Mouse (Mus musculus) kidney, adult 18-20 months (tissue): ENCODE data around the gene Slc8a2.

Experiments
- DNase-seq: peaks from one replicate; pipeline ENCODE4 v3.0.0; 2021

Gene Slc8a2

DNA sequence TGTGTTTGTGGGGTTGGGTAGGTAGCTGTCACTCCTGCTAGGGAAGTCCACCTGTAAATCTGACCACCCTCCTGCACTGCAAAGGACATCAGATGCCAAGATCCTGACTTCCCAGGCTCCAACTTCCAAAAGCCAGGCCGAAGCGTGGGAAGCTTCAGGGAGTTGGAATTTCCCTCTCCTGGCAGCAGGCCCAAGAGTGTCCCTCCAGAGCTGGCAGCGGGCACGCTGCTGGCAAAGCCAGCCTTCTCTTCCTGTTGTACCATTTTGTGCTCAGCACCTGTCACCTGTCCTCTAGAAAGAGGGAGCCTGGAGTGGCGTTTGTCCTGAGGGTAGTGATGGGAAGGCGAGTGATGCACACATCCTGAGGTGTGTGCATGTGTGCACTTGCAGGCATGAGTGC is 1.3 kb upstream of the Slc8a2 start:
- no peak for DNase-seq

DNA sequence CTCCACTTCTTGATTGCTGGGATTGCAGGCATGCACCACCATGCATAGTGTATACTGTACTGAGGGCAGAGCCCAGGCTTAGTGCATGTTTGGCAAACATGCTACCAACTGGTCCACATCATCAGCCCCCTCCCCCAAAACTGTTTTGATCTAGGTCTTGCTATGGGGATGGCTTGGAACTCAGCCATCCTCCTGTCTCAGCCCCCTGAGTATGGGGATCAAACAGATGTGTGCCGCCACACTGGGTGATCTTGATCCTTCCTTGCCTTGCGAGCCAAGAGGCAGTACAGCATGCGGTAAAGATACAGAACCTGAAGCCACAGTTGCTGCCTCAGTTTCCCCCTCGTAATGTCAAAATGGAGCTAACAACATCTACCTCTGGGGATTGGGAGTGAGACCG is 727 bp upstream of the Slc8a2 start:
- DNase-seq, result no peak

DNA sequence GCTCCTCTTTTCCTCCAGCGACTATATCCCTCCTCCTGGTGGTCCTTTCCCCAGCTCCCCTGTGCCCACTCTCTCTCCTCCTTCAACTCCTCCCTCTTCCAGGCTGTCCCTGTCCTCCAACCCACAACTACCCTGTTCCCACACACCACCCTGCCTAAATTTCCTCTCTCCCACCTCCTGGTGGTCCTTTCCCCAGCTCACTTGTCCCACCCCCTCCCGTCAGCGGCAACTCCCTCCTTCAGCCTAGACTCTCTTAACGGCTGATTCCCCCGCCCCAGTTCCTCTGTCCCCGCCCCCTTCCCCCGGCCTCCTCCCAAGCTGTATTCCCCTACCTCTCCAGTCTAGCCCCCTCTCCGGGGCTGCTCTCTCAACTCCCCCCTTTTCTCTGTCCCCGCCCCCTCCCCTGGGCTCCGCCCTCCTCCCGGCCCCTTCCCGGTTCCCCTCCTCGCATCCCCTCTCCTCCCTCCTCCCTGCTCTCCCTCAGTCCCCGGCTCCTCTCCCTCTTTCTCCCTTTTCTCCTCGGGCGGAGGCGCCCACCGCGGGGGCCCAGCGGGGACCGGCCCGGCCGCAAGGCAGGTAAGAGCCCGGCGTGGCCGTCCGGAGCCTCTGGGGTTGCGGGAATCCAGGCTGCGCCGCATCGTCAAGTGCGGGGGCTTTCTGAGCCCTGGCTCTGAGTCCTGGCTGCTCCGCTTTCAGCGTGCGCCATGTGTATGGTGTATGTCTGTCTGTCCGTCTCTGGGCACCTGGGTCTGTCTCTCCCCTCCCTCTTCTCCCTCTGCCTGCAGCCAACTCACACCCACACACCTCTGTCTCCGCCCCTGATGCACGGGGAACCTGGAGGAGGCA is 443 bp downstream of the Slc8a2 start:
- no peak for DNase-seq

DNA sequence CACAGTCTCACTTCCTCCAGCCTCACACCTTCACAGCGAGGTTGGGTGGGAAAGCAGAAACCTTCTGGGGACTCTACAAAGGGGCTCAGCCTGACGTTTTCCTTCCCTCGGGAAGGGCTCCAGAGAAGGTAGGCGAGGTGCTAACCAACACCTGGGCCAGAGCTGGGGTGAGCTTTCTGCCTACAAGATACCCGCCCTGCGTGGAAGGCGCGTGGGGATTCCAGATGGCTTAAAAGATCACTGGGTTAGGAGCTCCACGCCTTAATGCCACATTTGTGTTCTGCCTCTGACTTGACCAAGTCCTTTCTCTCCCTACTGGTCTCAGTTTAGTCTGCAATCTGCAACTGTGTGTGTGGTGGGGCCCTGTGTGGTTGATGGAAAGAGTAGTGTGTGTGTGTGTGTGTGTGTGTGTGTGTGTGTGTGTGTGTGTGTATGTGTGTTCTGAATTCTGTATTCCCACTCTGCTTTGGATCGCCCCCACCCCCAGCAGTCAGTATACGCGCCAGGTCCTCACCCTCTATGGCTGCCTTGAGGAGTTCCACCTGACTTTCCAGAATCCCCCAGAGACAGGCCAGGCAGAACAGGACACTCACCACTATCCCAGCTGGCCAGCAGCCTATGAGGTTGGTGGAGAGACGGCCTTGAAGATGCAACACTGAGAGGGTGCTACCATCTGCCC is 1.5 kb downstream of the Slc8a2 start:
- no peak for DNase-seq

DNA sequence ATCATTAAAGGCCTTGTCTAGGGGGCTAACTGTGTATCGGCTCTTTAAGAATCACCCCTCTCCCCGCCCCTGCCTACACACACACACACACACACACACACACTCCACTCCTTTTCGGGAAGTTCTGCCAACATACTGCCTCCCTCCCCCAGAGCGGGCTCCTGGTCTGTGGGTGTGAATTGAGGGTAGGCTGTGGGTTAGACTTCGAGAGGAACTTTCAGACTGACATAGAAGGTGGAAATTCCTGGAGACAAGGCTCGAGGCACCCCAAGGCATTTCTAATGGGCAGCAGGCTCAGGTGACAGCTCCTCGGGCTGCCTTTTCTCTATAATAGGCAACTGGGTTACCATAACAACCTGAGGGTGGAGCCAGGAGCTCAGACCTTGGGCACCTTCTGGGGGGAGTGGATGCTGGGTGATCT is 2.5 kb downstream of the Slc8a2 start:
- no peak for DNase-seq

DNA sequence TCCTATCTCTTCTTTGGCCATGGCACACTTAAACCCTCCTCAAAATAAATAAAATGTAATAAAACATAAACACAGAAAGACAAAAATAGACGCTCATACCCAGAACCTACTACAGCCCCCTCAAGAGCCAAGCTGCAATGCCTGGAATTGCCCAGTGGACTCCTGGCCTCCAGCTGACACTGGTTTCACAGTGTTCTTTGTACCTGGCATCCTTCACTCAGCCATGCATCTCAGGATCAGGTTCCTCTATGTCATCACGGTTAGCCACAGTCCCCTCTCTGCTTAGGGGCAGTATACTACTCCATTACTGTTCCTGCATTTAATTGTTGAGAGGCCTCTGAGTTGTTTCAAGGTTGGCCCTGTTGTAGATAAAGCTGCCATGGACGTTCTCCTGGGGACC is 3.3 kb downstream of the Slc8a2 start:
- DNase-seq, result no peak

DNA sequence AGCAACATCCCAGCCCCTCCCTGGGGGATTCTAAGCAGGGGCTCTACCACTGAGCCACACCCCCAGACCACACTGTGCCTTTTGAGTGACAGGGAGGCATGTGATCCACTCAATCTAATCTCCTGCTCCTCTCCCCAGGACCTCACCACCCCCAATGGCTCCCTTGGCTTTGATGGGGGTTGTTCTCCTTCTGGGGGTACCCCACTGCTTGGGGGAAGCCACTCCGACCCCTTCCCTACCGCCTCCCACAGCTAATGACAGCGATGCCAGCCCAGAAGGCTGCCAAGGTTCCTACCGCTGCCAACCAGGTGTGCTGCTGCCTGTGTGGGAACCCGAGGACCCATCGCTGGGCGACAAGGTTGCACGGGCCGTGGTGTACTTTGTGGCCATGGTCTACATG is 4.1 kb downstream of the Slc8a2 start:
- DNase-seq, result no peak

DNA sequence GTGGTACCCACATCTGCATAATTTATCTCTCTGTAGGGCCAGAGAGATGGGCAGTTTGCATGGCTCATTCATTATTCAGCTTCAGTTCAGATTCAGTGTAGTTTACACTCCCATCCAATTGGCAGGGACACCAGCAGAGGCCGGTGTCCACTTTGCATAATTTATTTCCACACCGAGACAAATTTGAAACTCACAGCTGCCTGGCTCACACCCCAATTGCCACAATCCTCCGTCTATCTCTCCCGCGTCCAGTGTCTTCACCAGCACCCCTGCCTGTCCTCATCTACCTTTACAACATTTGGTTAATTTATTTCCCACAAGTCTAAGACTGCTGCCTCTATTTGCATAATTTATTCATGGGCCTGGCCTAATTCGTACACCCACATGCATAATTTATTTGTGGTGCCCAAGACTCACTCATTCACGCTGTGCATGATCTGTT is 5.3 kb downstream of the Slc8a2 start:
- DNase-seq, result no peak

DNA sequence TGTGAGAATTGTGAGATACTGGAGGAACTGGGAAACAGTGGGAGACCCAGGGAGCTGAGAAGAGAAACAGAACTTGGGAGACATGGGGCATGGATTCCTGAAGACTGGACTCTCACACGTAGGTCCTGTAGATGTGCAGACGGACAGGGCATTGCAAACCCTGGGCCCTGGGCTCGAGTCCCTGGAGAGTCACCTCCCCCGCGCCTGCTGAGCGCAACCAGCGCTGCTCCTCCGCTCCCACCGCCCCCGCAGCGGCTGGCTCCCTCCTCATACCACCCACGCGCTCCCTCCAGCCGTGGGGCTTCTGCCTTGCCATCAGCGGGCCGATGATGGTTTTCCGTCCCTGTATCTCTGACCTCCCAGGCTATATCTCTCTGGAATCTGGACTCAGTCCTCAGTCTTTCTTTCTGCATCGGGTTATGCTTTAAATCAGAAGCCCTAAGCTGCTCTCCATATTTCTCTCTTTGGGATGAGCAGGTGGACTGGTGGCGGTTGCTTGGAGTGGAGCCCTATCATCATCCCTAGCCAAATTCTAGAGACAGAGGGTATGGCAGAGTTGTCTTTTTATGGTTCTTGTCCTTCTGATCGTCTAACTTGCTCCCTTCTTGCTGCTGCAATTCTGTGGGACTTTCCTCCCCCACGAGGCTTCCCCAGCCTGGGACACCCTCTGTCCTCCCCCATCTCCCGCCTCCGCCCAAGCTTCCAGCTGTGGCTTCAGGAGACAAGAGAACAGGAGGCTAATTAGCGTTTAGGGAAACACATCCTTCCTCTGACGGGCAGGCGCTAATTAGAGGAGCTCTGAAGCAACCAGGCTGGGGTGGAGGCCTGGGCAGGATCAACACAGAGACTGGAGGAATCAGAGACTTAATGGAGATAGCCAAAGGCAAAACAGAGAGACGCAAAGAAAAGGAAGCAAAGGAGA is 17.1 kb downstream of the Slc8a2 start:
- no peak for DNase-seq

DNA sequence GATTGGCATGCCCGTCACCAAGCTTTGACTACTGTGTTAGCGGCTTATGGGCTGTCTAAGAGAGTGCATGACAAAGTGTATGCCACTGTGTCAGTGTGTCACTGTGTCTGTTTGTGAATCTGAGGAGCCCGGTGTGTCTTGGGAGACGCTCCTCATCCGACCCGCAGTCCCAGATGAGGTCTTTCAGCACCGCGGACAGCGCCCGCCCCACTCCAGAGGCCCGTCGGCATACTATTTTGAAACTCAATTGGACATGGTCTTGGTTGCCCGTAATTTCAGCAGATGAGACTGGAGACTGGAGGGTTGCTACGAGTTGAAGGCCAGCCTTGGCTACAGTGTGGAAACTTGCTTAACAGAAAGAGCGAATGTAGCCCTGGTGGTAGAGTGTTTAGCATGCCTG is 18.0 kb downstream of the Slc8a2 start:
- peak; percentile 60 for DNase-seq

DNA sequence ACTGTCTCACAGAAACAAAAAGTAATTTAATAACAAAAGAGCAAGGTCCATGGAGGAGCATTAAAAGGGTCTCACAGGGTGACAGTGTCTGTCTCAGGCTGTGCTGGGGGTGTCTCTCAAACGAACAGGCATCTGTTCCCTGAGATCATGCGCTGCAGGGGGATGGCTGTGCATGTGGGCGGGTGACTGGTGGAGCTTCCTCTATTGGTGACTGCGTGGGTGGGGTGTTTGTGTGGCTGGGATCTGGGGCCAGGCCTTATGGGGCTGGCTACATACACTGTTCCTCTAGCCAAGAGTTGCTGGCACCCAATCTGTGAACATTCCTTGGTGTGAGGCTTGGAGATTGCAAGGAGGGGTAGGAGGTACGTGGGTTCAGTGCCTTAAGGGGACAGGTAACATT is 19.6 kb downstream of the Slc8a2 start:
- no peak for DNase-seq

DNA sequence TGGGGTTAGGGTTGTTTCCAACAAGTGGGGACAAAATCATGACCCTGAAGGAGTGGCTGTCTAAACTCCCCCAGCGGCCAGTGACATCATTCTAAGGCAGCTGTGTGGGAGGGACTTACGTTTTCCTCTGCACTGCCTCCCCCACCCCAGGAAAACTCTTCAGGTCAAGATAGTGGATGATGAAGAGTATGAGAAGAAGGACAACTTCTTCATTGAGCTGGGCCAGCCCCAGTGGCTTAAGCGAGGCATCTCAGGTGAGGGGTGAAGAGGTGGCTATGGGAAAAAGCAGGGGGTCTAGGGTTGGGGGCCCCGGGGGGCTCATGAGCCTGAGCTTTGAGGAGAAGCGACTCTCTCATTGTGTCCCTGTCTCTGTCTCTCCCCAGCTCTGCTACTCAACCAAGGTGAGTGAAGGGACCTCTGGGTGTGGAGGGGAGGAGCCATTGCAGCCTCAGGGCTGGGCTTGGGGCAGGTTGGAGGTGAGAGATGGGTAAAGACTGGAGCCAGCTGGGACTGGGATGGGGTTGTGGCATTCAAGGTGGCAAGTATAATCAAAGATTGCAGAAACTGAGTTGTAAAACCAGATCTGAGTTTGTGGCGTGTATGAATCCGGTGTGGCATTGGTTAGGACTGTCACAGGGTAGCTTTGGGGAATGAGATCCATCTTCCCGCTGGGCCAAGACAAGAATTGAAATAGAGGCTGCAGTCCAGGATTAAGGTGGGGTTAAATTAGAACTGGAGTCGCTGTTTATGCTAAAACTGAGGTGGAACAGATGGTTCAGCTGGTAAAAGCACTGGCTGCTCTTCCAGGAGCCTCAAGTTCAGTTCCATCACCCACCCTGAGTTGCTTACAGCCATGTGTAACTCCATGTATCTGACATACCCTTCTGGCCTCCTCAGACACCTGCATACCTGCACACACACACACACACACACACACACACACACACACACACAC is 20.8 kb downstream of the Slc8a2 start:
- DNase-seq, result no peak

DNA sequence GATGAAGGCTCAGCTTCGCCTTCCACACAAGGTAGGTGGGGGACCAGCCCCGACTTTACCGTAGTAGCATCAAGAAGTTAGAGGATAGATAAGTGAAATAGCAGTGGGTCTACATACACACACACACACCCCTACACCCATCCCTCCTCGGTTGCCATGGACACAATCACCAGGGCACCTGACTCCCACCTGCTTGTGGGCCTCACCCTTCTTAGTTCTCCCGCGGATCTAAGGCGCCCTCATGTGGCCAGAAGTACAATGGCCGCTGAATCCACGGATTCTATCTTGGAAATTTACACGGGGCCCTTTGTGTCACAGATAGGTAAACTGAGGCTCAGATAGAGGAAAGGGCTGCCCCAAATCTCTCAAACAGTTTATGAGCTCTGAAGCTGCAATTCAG is 23.9 kb downstream of the Slc8a2 start:
- DNase-seq, result peak; percentile 47

DNA sequence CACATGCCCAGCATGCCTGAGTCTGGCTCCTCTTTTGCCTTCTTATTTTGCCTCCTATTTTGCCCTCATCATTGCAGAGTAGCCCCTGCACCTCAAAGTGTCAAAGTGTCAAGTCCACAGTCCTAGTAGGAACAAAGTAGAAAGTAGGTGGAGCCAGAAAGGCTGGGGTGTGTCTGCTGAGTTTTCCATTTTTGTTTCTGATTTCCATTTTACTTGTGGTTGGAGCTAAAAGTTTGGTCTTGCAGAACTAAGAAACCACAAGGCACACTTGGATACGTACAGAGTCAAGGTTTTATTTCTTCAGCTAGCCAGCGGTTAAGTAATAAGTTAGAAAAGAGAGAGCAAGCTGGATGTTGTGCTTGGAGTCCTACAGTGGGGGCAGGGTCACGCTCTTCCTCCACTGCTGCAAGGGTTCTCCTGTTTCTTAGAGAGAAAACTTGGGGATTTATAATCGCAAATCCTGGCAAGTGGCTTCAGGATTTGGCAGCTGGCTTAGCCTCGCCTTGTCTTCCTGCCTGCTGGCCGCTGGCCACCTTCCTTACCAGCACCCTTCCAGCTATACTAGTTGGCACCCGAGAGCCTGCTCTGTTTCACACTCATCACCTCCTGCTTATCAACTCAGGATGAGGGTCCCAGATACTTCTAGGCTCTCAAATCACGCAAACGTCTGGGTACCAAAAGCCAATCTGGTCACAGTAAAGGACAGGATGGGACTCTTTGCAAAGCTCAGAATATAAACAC is 25.7 kb downstream of the Slc8a2 start:
- no peak for DNase-seq

DNA sequence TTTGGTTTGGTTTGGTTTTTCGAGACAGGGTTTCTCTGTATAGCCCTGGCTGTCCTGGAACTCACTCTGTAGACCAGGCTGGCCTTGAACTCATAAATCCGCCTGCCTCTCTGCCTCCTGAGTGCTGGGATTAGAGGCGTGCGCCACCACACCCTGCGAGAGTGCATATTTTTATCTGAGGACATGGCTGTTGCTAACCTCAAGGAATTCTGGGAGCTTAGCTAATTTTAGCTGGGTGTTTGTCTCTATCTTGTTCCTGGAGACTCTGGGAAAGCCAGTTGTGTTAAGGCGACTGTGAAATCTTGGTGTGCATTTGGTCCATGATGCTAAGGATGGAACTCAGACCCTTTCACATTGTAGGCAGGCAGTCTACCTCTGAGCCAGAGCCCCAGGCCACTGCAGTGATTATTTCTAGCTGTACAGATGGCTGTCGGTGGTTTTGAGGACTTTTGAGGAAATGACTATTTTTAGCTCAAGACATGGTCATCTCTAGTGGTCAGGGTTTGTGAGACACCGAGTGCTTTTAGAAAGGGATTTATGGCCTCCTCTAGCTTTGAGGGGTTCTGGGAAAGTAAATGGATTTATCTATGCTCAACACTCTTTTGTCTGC is 26.6 kb downstream of the Slc8a2 start:
- DNase-seq, result no peak

DNA sequence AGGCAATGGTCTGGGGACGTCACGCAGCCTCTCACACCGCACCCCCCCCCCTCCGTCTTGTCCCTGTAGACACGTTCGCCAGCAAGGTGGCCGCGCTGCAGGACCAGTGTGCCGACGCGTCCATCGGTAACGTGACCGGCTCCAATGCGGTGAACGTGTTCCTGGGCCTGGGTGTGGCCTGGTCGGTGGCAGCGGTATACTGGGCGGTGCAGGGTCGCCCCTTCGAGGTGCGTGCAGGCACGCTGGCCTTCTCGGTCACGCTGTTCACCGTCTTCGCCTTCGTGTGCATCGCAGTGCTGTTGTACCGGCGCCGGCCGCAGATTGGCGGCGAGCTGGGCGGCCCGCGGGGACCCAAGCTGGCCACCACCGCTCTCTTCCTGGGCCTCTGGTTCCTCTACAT is 29.1 kb downstream of the Slc8a2 start:
- no peak for DNase-seq

DNA sequence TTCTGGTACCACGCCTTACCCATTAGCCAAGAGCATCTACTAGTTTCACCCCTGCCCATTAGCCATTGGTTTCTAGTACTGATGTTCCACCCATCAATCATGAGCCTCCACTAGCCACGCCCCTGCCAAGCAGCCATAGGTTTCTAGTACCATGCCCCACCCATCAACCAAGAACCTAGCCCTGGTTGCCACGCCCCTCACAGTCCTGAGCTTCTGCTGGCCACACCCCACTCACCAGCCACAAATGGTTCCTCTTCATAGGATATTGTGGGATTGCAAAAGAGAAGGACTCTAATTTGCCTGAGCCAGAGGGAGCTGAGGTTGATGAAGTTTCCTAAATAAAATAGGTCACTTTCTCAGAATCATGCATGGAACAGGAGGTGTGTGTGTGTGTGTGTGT is 31.1 kb downstream of the Slc8a2 start:
- DNase-seq, result no peak

DNA sequence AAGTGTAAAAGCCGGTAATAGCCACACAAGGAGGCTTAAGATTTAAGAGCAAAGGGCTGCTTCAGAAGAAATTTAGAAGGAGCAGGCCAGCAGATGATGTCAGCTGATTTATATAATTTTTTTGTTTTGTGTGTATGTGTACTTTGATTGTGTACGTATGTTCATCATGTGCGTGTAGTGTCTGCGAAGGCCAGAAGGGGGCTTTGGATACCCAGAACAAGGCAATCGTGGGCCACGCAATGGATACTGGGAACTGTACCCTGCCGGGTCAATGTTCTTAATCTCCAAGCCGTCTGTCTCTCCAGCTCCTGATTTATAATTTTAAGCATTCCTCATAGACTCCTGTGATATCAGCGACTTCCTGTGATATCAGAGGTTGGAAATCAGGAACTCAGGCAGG is 31.7 kb downstream of the Slc8a2 start:
- no peak for DNase-seq

DNA sequence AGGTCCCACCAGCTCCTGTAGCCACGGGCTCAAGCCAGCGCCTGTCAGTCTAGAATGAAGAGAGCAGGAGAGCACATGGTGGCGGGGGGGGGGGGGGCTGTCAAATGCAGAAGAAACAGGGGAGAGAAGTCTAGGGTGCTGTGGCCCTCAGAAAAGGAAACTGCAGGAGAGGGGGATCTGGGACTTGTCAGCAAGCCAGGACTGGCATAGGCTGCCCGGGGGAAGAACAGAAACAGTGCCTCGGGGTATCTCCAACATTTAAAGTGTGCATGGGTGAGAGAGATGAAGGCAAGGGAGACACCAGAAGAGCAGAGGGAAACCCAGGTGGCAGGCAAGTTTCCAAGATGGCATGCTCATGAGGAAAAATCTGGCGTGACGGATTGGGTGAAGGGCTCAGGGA is 32.4 kb downstream of the Slc8a2 start:
- no peak for DNase-seq

DNA sequence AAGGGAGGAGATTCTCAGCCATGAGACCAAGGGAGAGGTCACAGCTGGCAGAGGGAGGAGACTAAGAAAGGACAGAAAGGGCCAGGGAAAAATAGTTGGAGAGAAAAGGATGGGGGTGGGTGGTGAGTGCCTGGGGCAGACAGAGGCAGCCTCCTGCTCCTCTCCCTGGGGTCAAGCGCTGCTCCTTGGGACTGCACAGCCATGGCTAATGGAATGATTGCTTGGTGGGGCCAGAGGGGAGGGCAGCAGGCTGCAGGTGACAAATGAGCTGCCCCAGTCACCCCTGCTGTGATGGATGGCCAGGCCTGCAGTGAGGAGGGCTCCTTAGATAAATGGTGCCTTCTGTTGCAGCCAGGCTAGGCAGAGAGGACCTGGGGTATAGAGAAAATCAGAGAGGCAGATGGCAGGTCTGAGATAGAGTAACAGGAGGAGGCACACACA is 42.5 kb downstream of the Slc8a2 start:
- DNase-seq, result no peak

DNA sequence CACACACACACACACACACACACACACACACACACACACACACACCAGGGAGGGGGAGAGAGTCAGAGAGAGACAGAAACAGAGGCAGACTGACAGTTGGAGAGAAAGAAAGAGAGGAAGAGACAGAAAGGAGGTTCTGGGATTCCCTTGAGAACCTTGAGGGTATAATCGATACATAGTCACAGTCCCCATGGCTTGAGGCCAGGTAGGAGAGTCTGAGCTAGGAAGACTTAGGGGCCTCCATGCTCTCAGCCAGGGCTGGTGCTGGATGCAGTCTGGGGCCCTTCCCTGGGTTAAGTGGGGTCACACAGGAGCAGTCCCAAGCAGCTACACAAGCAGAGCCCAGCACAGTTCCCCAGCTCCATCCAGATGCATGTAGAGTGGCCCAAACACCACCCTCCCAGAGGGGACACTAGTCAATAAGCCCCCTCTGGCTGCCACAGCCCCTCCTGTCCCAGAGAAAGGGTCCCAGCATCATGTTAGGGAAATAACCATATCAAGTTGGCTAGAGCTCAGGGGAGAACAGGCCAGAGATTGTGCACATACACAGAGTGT is 43.0 kb downstream of the Slc8a2 start:
- DNase-seq, result no peak
